Mouse (Mus musculus) olfactory bulb, adult 2 months (tissue): Measurements from ENCODE around the gene Cfap52.

Experiments used
- CTCF ChIP-seq: fragments of 200-500 bp; IDR thresholded peaks from 2 replicates; pipeline ENCODE4 v1.5.1; 2012; ENCODE audit warnings: low read depth, mild to moderate bottlenecking, low read length, moderate library complexity; ENCODE audit not compliant: insufficient read depth
- POLR2A ChIP-seq: fragments of 200-500 bp; IDR thresholded peaks from 2 replicates; pipeline ENCODE4 v1.6.1; 2012; ENCODE audit warnings: mild to moderate bottlenecking, low read depth, low read length, moderate library complexity; ENCODE audit not compliant: insufficient read depth

DNA sequence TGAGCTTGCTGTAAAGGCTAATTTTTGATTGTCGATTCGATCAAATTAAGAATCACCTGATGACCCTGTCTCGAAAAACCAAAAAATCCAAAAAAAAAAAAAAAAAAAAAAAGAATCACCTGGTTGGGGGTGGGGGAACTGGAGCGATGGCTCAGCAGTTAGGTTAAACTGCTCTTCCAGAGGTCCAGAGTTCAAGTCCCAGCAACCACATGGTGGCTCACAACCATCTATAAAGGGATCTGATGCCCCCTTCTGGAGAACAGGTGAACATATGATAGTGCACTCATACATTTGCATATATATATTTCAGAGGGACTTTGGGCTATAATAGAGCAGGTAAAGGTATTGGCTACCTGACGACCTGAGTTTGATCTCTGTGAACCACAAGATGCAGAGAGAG, 41.7 kb downstream of the Cfap52 start:
- no peak for TF ChIP-seq POLR2A
- TF ChIP-seq CTCF = no peak
